8 mouse cellular contexts compared by ENCODE assay signal in the genomic region with DNA sequence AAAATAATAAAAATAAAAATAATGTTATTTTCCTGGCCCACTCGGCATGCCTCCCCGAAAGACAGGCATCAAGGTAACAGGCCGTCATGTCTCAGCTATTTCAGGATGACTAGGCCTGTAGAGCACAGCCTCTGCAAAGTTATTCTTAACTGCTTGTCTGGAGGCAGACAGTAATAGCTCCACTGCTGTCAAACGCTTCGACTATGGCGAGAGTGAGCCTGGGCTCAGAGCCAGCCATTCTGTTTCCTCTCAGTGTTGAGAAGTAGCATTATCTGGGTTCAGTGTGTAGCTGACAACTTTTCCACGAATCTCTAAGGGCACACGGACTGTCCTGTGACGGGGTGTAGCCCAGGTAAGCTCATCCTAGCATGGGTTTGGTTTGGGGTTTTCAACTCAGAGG. TPM values are rescaled to one million over a fixed set of nuclear protein-coding genes. Genes with fewer than 3 reads are reported as not detected.
A peak's percentile ranks its signal among the peaks of the same experiment; 100 is the strongest.
DNase-seq lines count a peak whose midpoint lies in the region; ATAC-seq and TF ChIP-seq lines count a peak whose summit lies in the region.

No protein-coding gene starts in this region.

- no peaks in the 10 kb centered on the region for H3K36me3 ChIP-seq in midbrain, embryonic 14.5 days (ENCODE audit: control insufficient read depth, insufficient read depth, low read length)
- H3K36me3 ChIP-seq in midbrain, embryonic 16.5 days (ENCODE audit: control insufficient read depth, insufficient read depth, low read length) = no peaks in the 10 kb centered on the region
- peaks cover 5% of the 10 kb centered on the region; the same call in 1 of the 2 replicates for H3K36me3 ChIP-seq in heart, adult 2 months (ENCODE audit: control insufficient read depth, insufficient read depth, low read length)
- no peaks in the 10 kb centered on the region for H3K36me3 ChIP-seq in liver, embryonic 13.5 days

- peak; percentile 23 for DNase-seq in midbrain, embryonic 14.5 days
- peak; percentile 58 to 74 for DNase-seq in heart, adult 2 months
- peak; percentile 84 to 87 for DNase-seq in layer of hippocampus, adult 8-10 months (ENCODE audit: low spot score in 2 of 2)
- no peak for DNase-seq in liver, embryonic 13.5 days
- DNase-seq in spleen, postnatal 4 days (ENCODE audit: low spot score in 2 of 2) = no peak
- DNase-seq in spleen, adult 18-20 months = no peak

- no peak overlapping the region for H3K9ac ChIP-seq in midbrain, embryonic 14.5 days (replicated peaks; ENCODE audit: low read length)
- no peak overlapping the region for H3K9ac ChIP-seq in midbrain, embryonic 16.5 days (ENCODE audit: low read depth, low read length)
- no peak overlapping the region for H3K9ac ChIP-seq in heart, adult 2 months (ENCODE audit: low read depth, low read length)
- H3K9ac ChIP-seq in liver, embryonic 13.5 days = no peak overlapping the region

- no peak overlapping the region for H3K4me3 ChIP-seq in midbrain, embryonic 14.5 days (replicated peaks; ENCODE audit: low read depth, low read length)
- H3K4me3 ChIP-seq in midbrain, embryonic 16.5 days (ENCODE audit: low read depth, low read length) = no peak overlapping the region
- H3K4me3 ChIP-seq in heart, adult 2 months = no peak overlapping the region
- no peak overlapping the region for H3K4me3 ChIP-seq in liver, embryonic 13.5 days (replicated peaks)

- no peaks in the 10 kb centered on the region for H3K4me1 ChIP-seq in midbrain, embryonic 14.5 days (ENCODE audit: control insufficient read depth, insufficient read depth, low read length)
- H3K4me1 ChIP-seq in midbrain, embryonic 16.5 days (ENCODE audit: control insufficient read depth, insufficient read depth, low read length) = peaks cover 5% of the 10 kb centered on the region; the same call in 1 of the 2 replicates
- peaks cover 3% of the 10 kb centered on the region; the same call in 1 of the 2 replicates for H3K4me1 ChIP-seq in heart, adult 2 months (ENCODE audit: control insufficient read depth, insufficient read depth, low read length)
- H3K4me1 ChIP-seq in liver, embryonic 13.5 days (replicated peaks) = peaks cover 10% of the 10 kb centered on the region

- no peak for TF ChIP-seq CTCF in heart, adult 2 months (IDR thresholded peaks at IDR 0.05)

- H3K27ac ChIP-seq in midbrain, embryonic 14.5 days (replicated peaks; ENCODE audit: low read depth, low read length) = no peak overlapping the region
- H3K27ac ChIP-seq in midbrain, embryonic 16.5 days (ENCODE audit: low read length) = no peak overlapping the region
- H3K27ac ChIP-seq in heart, adult 2 months = peak overlapping the region; percentile 70
- 0 out of 2 replicates have a peak overlapping the region, but pooled peaks have one; percentile 18 for H3K27ac ChIP-seq in liver, embryonic 13.5 days

- no peak overlapping the region for H3K4me2 ChIP-seq in midbrain, embryonic 14.5 days (ENCODE audit: low read length)
- no peak overlapping the region for H3K4me2 ChIP-seq in midbrain, embryonic 16.5 days (ENCODE audit: low read length)
- no peak overlapping the region for H3K4me2 ChIP-seq in liver, embryonic 13.5 days

- no peak for TF ChIP-seq POLR2A in heart, adult 2 months (IDR thresholded peaks at IDR 0.05; ENCODE audit: insufficient read depth, low read depth, low read length)

- 83% methylated on average over 9 of the region's 9 CpGs for WGBS in midbrain, embryonic 14.5 days
- 73% methylated on average over 9 of the region's 9 CpGs for WGBS in midbrain, embryonic 16.5 days
- WGBS in heart, adult 2 months = 7% methylated on average over 9 of the region's 9 CpGs
- 58% methylated on average over 9 of the region's 9 CpGs for WGBS in liver, embryonic 13.5 days (ENCODE audit: insufficient replicate concordance)

- H3K9me3 ChIP-seq in midbrain, embryonic 14.5 days (ENCODE audit: control insufficient read depth, low read length) = no peaks in the 10 kb centered on the region
- no peaks in the 10 kb centered on the region for H3K9me3 ChIP-seq in midbrain, embryonic 16.5 days (replicated peaks; ENCODE audit: control insufficient read depth, low read length, poor library complexity, severe bottlenecking)
- no peaks in the 10 kb centered on the region for H3K9me3 ChIP-seq in liver, embryonic 13.5 days (replicated peaks)

- ATAC-seq in midbrain, embryonic 14.5 days (ENCODE audit: low FRiP score, low TSS enrichment) = no peak
- no peak for ATAC-seq in midbrain, embryonic 16.5 days
- ATAC-seq in liver, embryonic 13.5 days (ENCODE audit: low read depth) = no peak
- ATAC-seq in granulocyte monocyte progenitor cell, adult 5-6 weeks (replicated peaks; ENCODE audit: poor library complexity, severe bottlenecking) = no peak

- intact Hi-C loops in heart, adult 2 months (cut with DNase I) = no loop called here

- H3K27me3 ChIP-seq in midbrain, embryonic 14.5 days (ENCODE audit: control insufficient read depth, insufficient read depth, low read length) = no peaks in the 10 kb centered on the region
- no peaks in the 10 kb centered on the region for H3K27me3 ChIP-seq in midbrain, embryonic 16.5 days (ENCODE audit: control insufficient read depth, insufficient read depth, low read depth, low read length)
- H3K27me3 ChIP-seq in heart, adult 2 months (ENCODE audit: control insufficient read depth, insufficient read depth, low read length) = no peaks in the 10 kb centered on the region
- H3K27me3 ChIP-seq in liver, embryonic 13.5 days = no peaks in the 10 kb centered on the region

- 0 out of 2 replicates have a peak, but pooled peaks have one; percentile 16 for TF ChIP-seq EP300 in heart, adult 2 months (IDR thresholded peaks at IDR 0.05; ENCODE audit: insufficient read depth, low read depth, low read length)

- H3K79me2 ChIP-seq in heart, adult 2 months (replicated peaks; ENCODE audit: control insufficient read depth, insufficient read depth, low read length) = no peaks in the 10 kb centered on the region

RNA-seq across cellular contexts. Expression of a gene that starts 33.5 kb away (rescaled TPM):
- polyA plus RNA-seq in midbrain, embryonic 14.5 days (2014; fragmentation: Nextera tagmentation; extraction: Ambion mirVana) = 96.4 and 107 TPM in 2 replicates
- polyA plus RNA-seq in midbrain, embryonic 16.5 days (2015; fragmentation: Nextera tagmentation; extraction: Ambion mirVana) = 94.9 and 104 TPM in 2 replicates
- total RNA-seq in heart, adult 2 months (2021) = 10 to 100 TPM; 25.6 to 25.9 TPM
- polyA plus RNA-seq in heart, adult 2 months (2012; rRNA removed) = 17.9 and 30.0 TPM in 2 replicates
- total RNA-seq in layer of hippocampus, adult 8-10 months (2022) = 100 to 1,000 TPM; 139 to 165 (median 152) TPM
- 18.5 and 21.5 TPM in 2 replicates for polyA plus RNA-seq in liver, embryonic 13.5 days (2015; fragmentation: Nextera tagmentation; extraction: Ambion mirVana)
- 0.37 TPM in 1 of 2 replicates, not detected in the other for total RNA-seq in granulocyte monocyte progenitor cell, adult 5-6 weeks (2014; fragmentation: Nextera tagmentation)
- 0.21 and 0.30 TPM in 2 replicates for total RNA-seq in granulocyte monocyte progenitor cell, adult 5-6 weeks (2017)

Comparison
In these comparisons a context has a peak if more than half of its experiments do, and no peak if none do; other contexts are left out.
1. DNase-seq: peak in midbrain, embryonic 14.5 days (single experiment), heart, adult 2 months (2 of 2) and layer of hippocampus, adult 8-10 months (2 of 2); none in liver, embryonic 13.5 days (single experiment), spleen, postnatal 4 days (0 of 2) and spleen, adult 18-20 months (0 of 2).
2. H3K27ac ChIP-seq: peak in heart, adult 2 months (single experiment) and liver, embryonic 13.5 days (single experiment); none in midbrain, embryonic 14.5 days (single experiment) and midbrain, embryonic 16.5 days (single experiment).